Mouse (Mus musculus) intestine, postnatal 0 days (tissue): ENCODE data around the gene Calhm2. TPM values are rescaled to one million over a fixed set of nuclear protein-coding genes. Genes with fewer than 3 reads are reported as not detected.
A peak's percentile ranks its signal among the peaks of the same experiment; 100 is the strongest.

Experiments
- ATAC-seq: fragments of 200-750 bp; cut with Nextera tagmentation; 2 replicates; pipeline ENCODE4 v1.8.0; 2017; ENCODE audit warnings: mild to moderate bottlenecking, moderate TSS enrichment, moderate library complexity
- H3K27ac ChIP-seq: fragments of 300-500 bp; sonication (generic); 2 replicates; pipeline ENCODE4 v1.5.1; 2014; ENCODE audit warnings: mild to moderate bottlenecking, low read depth, low read length, moderate library complexity
- H3K27me3 ChIP-seq: fragments of 300-500 bp; sonication (generic); replicated peaks from 2 replicates; pipeline ENCODE4 v1.6.1; 2014; ENCODE audit warnings: low read length, mixed read lengths; ENCODE audit not compliant: control insufficient read depth, insufficient read depth
- H3K36me3 ChIP-seq: fragments of 300-500 bp; sonication (generic); 2 replicates; pipeline ENCODE4 v1.6.1; 2014; ENCODE audit warnings: mild to moderate bottlenecking, moderate library complexity; ENCODE audit not compliant: control insufficient read depth, insufficient read depth
- H3K4me1 ChIP-seq: fragments of 300-500 bp; sonication (generic); replicated peaks from 2 replicates; pipeline ENCODE4 v1.6.1; 2014; ENCODE audit warnings: antibody characterized with exemption, low read length, mixed read lengths; ENCODE audit not compliant: control insufficient read depth, insufficient read depth
- H3K4me2 ChIP-seq: fragments of 300-500 bp; sonication (generic); replicated peaks from 2 replicates; pipeline ENCODE4 v1.6.1; 2014; ENCODE audit warnings: low read depth, mild to moderate bottlenecking, moderate library complexity
- H3K4me3 ChIP-seq: fragments of 300-500 bp; sonication (generic); 2 replicates; pipeline ENCODE4 v1.5.1; 2014; ENCODE audit warnings: low read depth, low read length
- H3K9ac ChIP-seq: fragments of 300-500 bp; sonication (generic); 2 replicates; pipeline ENCODE4 v1.6.1; 2014; ENCODE audit warnings: mild to moderate bottlenecking, low read depth, low read length
- H3K9me3 ChIP-seq: fragments of 300-500 bp; sonication (generic); 2 replicates; pipeline ENCODE4 v1.6.1; 2016; ENCODE audit warnings: mixed run types; ENCODE audit not compliant: control insufficient read depth
- CTCF ChIP-seq: sonication (generic); IDR thresholded peaks from 2 replicates; pipeline ENCODE4 v1.5.1; 2016; ENCODE audit warnings: low read depth, mild to moderate bottlenecking, control low read depth, antibody characterized with exemption, moderate library complexity
- WGBS: fragments of 180-500 bp; shearing (Covaris S2); extraction: QIAGEN DNeasy Blood & Tissue Kit; methylation state at CpG from one replicate; pipeline ENCODE4 v1.1.7; 2014; 5-methylcytosine and 5-hydroxymethylcytosine counted together
- polyA plus RNA-seq: library from polyadenylated mRNA; unstranded; fragments of >200 nt; fragmentation: Nextera tagmentation; extraction: Ambion mirVana; gene quantifications from 2 replicates; pipeline ENCODE4 v1.2.1, GENCODE M21; 2015

Gene Calhm2
- polyA plus RNA-seq, 1 experiment from 2014 or later, result 2.6 TPM

- 0 out of 2 replicates have a peak, but pooled peaks cover 3% of the 10 kb centered on the region for H3K4me1 ChIP-seq
- H3K27ac ChIP-seq, result no peak within 1 kb of the TSS
- H3K36me3 ChIP-seq, result no peaks in the 10 kb centered on the region
- TF ChIP-seq CTCF, result no peak
- ATAC-seq, result peak; percentile 60
- peak within 1 kb of the TSS; percentile 99 for H3K4me2 ChIP-seq
- H3K4me3 ChIP-seq, result peak within 1 kb of the TSS; percentile 69
- no peaks in the 10 kb centered on the region for H3K9me3 ChIP-seq
- peaks cover 25% of the 10 kb centered on the region for H3K27me3 ChIP-seq
- WGBS, result under 1% methylated on average over 95 of the region's 98 CpGs
- H3K9ac ChIP-seq, result peak within 1 kb of the TSS; percentile 52
Measured at GRCm38 (mm10) chr19:47178431-47179271, 40.6 kb upstream of the Calhm2 start, which contains the start of gene Neurl1a. Gene Neurl1a, plus strand, starts transcription at chr19:47178820.

DNA sequence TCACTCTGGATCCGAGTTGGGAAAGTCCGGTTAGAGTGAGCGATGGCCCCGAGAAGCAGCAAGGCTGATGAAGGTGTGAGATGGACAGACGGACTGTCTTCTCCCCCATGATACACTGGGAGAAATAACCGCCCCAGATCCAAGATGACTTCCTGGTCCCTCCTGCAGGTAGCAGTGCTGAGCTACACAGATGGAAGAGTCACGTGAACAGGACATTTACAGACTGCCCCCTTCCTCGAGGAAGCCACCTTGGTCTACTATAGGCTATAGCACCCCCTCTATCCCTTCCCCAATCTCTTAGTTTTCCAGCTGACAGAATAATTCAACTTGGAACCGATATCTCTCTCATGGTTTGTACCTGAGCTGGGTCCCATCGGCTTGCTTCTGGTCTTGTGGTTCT lies 39.9 kb upstream of the Calhm2 start:
- H3K4me2 ChIP-seq, result peak overlapping the region; percentile 99
- WGBS, result 32% methylated on average over 10 of the region's 10 CpGs
- H3K9me3 ChIP-seq, result no peaks in the 10 kb centered on the region
- TF ChIP-seq CTCF, result peak; percentile 76
- 0 out of 2 replicates have a peak, but pooled peaks cover 3% of the 10 kb centered on the region for H3K4me1 ChIP-seq
- H3K9ac ChIP-seq, result no peak overlapping the region
- ATAC-seq, result no peak
- H3K27me3 ChIP-seq, result peaks cover 25% of the 10 kb centered on the region
- no peaks in the 10 kb centered on the region for H3K36me3 ChIP-seq
- H3K4me3 ChIP-seq, result peak overlapping the region; percentile 69
- no peak overlapping the region for H3K27ac ChIP-seq

- Histone ChIP-seq H3K36me3 (no peaks in the 10 kb centered on the region), H3K9ac (no peak overlapping the region), H3K4me2 (no peak overlapping the region), H3K27ac (no peak overlapping the region), H3K9me3 (no peaks in the 10 kb centered on the region), H3K27me3 (peaks cover 25% of the 10 kb centered on the region), H3K4me3 (no peak overlapping the region), H3K4me1 (0 out of 2 replicates have a peak, but pooled peaks cover 3% of the 10 kb centered on the region)
- whole genome bisulfite sequencing, result 73% methylated on average over 2 of the region's 2 CpGs
- ATAC-seq, result no peak
- no peak for TF ChIP-seq CTCF
Measured at GRCm38 (mm10) chr19:47176916-47177505, 38.9 kb upstream of the Calhm2 start.

- ATAC-seq, result no peak
- WGBS, result 72% methylated on average over 2 of the region's 2 CpGs
- TF ChIP-seq CTCF, result peak; percentile 49
- H3K9ac ChIP-seq, result no peak overlapping the region
- H3K4me1 ChIP-seq, result 0 out of 2 replicates have a peak, but pooled peaks cover 3% of the 10 kb centered on the region
- H3K27me3 ChIP-seq, result peaks cover 25% of the 10 kb centered on the region
- H3K36me3 ChIP-seq, result no peaks in the 10 kb centered on the region
- H3K27ac ChIP-seq, result no peak overlapping the region
- no peaks in the 10 kb centered on the region for H3K9me3 ChIP-seq
- H3K4me3 ChIP-seq, result no peak overlapping the region
- H3K4me2 ChIP-seq, result no peak overlapping the region
Measured at GRCm38 (mm10) chr19:47175472-47175871, 37.4 kb upstream of the Calhm2 start.

DNA sequence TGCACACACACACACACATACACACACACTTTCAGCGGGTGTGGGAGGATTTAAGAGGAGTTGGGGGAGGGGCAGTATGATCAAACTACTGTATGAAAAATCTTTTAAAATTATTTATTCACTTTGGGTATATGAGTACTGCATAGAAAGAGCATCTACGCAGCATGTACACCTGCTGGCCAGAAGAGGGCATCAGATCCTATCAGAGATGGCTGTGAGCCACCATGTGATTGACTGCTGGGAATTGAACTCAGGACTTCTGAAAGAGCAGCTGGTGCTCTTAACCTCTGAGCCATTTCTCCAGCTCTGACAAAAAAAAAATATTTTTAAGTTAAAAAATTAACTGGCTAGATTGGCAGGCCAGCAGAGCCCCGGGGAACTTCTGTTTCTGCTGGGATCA lies 36.4 kb upstream of the Calhm2 start:
- Histone ChIP-seq H3K27ac (no peak overlapping the region), H3K4me1 (0 out of 2 replicates have a peak, but pooled peaks cover 3% of the 10 kb centered on the region), H3K9me3 (no peaks in the 10 kb centered on the region), H3K4me3 (no peak overlapping the region), H3K4me2 (no peak overlapping the region), H3K9ac (no peak overlapping the region), H3K27me3 (peaks cover 19% of the 10 kb centered on the region), H3K36me3 (no peaks in the 10 kb centered on the region)
- TF ChIP-seq CTCF, result peak; percentile 72
- no peak for ATAC-seq
- WGBS, result 58% methylated on average over 3 of the region's 3 CpGs

DNA sequence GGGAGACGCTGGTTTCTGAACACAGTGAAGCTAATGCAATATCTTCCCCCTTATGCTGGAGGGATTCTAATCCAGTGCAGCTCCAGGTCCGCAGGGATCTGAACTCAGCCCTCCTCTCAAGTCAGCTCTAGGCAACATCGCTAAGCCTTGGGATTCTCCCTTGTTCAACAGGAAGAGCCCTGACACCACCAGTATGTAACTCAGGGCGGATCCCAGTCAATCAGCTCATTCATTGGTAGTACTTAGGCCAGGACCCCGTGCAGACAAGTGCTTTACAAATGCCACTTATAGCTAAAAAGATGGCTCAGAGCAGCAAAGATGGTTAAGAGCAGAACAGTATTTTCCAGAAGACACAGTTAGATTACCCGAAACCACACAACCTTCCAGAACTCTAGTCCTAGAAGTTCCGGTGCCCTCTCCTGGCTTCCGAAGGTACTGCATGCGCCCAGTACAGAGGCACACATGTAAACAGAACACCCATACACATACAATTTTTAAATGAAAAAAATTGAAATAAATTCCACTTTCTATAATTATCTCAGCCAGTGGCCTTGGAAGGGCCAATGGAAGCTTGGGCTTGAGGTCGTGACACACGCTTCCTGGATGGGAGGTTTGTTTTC lies 30.8 kb upstream of the Calhm2 start:
- H3K4me3 ChIP-seq, result peak overlapping the region; percentile 26; the same call in 1 of the 2 replicates
- H3K27ac ChIP-seq, result no peak overlapping the region
- peak overlapping the region; percentile 63 for H3K4me2 ChIP-seq
- no peaks in the 10 kb centered on the region for H3K9me3 ChIP-seq
- no peak overlapping the region for H3K9ac ChIP-seq
- no peak; the same call in 1 of the 2 replicates for ATAC-seq
- H3K27me3 ChIP-seq, result no peaks in the 10 kb centered on the region; the same call in 1 of the 2 replicates
- 26% methylated on average over 11 of the region's 11 CpGs for WGBS
- peak; percentile 87 for TF ChIP-seq CTCF
- H3K36me3 ChIP-seq, result no peaks in the 10 kb centered on the region
- H3K4me1 ChIP-seq, result no peaks in the 10 kb centered on the region
